Mouse (Mus musculus): Measurements from ENCODE around the gene Mtf1. TPM values are rescaled to one million over a fixed set of nuclear protein-coding genes. Genes with fewer than 3 reads are reported as not detected.

Mtf1 gene
- polyA plus RNA-seq, 1 experiment from 2014 or later = 24.2 TPM

GRCm38 (mm10) chr4:124829671-124830070, 27.8 kb downstream of the Mtf1 start:
- H3K4me1 ChIP-seq (replicated peaks; ENCODE audit: control insufficient read depth, insufficient read depth, low read length) = no peaks in the 10 kb centered on the region
- no peak overlapping the region for H3K4me3 ChIP-seq (ENCODE audit: low read depth, low read length)
- DNase-seq (ENCODE audit: low spot score) (no peak), ATAC-seq (replicated peaks; ENCODE audit: low FRiP score) (no peak)
- no peaks in the 10 kb centered on the region for H3K9me3 ChIP-seq (ENCODE audit: control insufficient read depth, low read length)
- H3K36me3 ChIP-seq (ENCODE audit: control insufficient read depth, insufficient read depth, low read length) = peaks cover 18% of the 10 kb centered on the region
- no peak overlapping the region for H3K4me2 ChIP-seq
- no peaks in the 10 kb centered on the region for H3K27me3 ChIP-seq (replicated peaks; ENCODE audit: control insufficient read depth, insufficient read depth, low read length)
- H3K9ac ChIP-seq (ENCODE audit: low read depth, low read length) = no peak overlapping the region
- 70% methylated on average over 5 of the region's 5 CpGs for WGBS
- no peak overlapping the region for H3K27ac ChIP-seq (ENCODE audit: low read depth, low read length)

DNA sequence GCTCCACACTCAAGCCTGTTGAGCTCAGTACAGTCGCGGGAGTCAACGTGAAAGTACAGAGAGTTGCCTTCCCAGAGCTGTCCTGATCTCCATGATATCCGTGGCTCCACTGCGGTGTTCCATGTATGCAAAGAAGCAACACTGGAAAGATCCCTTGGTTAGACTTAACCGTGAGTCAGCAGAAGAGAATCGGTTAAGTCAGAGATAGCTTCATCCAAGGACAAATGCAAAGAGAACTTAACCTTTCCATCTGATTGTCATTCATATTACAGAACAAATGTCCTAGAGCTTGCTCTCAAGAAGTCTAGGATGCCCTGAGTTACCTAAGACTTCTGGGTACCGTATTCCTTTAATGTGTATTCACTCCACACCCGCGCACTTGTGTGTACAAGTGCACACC, 30.9 kb downstream of the Mtf1 start:
- H3K9ac ChIP-seq (ENCODE audit: low read depth, low read length) = no peak overlapping the region
- peaks cover 9% of the 10 kb centered on the region; the same call in 1 of the 2 replicates for H3K36me3 ChIP-seq (ENCODE audit: control insufficient read depth, insufficient read depth, low read length)
- ATAC-seq (replicated peaks; ENCODE audit: low FRiP score) = no peak
- DNase-seq (ENCODE audit: low spot score) = no peak
- H3K27ac ChIP-seq (ENCODE audit: low read depth, low read length) = no peak overlapping the region
- no peaks in the 10 kb centered on the region for H3K27me3 ChIP-seq (replicated peaks; ENCODE audit: control insufficient read depth, insufficient read depth, low read length)
- no peaks in the 10 kb centered on the region for H3K9me3 ChIP-seq (ENCODE audit: control insufficient read depth, low read length)
- no peaks in the 10 kb centered on the region for H3K4me1 ChIP-seq (replicated peaks; ENCODE audit: control insufficient read depth, insufficient read depth, low read length)
- WGBS = 93% methylated on average over 10 of the region's 10 CpGs
- no peak overlapping the region for H3K4me2 ChIP-seq
- H3K4me3 ChIP-seq (ENCODE audit: low read depth, low read length) = no peak overlapping the region

- H3K4me3 ChIP-seq (ENCODE audit: low read depth, low read length) = no peak overlapping the region
- H3K36me3 ChIP-seq (ENCODE audit: control insufficient read depth, insufficient read depth, low read length) = peaks cover 34% of the 10 kb centered on the region
- WGBS = 84% methylated on average over 14 of the region's 14 CpGs
- H3K4me1 ChIP-seq (replicated peaks; ENCODE audit: control insufficient read depth, insufficient read depth, low read length) = no peaks in the 10 kb centered on the region
- DNase-seq (ENCODE audit: low spot score) = no peak
- H3K27ac ChIP-seq (ENCODE audit: low read depth, low read length) = no peak overlapping the region
- H3K27me3 ChIP-seq (replicated peaks; ENCODE audit: control insufficient read depth, insufficient read depth, low read length) = no peaks in the 10 kb centered on the region
- no peak overlapping the region for H3K4me2 ChIP-seq
- H3K9me3 ChIP-seq (ENCODE audit: control insufficient read depth, low read length) = no peaks in the 10 kb centered on the region
- H3K9ac ChIP-seq (ENCODE audit: low read depth, low read length) = no peak overlapping the region
- no peak for ATAC-seq (replicated peaks; ENCODE audit: low FRiP score)
Observed at GRCm38 (mm10) chr4:124838035-124838700, 36.3 kb downstream of the Mtf1 start.

GRCm38 (mm10) chr4:124840998-124841397, 39.1 kb downstream of the Mtf1 start:
- Histone ChIP-seq H3K4me2 (no peak overlapping the region), H3K36me3 (ENCODE audit: control insufficient read depth, insufficient read depth, low read length) (peaks cover 37% of the 10 kb centered on the region), H3K27ac (ENCODE audit: low read depth, low read length) (no peak overlapping the region), H3K27me3 (replicated peaks; ENCODE audit: control insufficient read depth, insufficient read depth, low read length) (no peaks in the 10 kb centered on the region), H3K9ac (ENCODE audit: low read depth, low read length) (no peak overlapping the region), H3K4me1 (replicated peaks; ENCODE audit: control insufficient read depth, insufficient read depth, low read length) (no peaks in the 10 kb centered on the region), H3K4me3 (ENCODE audit: low read depth, low read length) (no peak overlapping the region), H3K9me3 (ENCODE audit: control insufficient read depth, low read length) (no peaks in the 10 kb centered on the region)
- no peak for DNase-seq (ENCODE audit: low spot score)
- no peak for ATAC-seq (replicated peaks; ENCODE audit: low FRiP score)
- 93% methylated on average over 1 of the region's 1 CpGs for WGBS

DNA sequence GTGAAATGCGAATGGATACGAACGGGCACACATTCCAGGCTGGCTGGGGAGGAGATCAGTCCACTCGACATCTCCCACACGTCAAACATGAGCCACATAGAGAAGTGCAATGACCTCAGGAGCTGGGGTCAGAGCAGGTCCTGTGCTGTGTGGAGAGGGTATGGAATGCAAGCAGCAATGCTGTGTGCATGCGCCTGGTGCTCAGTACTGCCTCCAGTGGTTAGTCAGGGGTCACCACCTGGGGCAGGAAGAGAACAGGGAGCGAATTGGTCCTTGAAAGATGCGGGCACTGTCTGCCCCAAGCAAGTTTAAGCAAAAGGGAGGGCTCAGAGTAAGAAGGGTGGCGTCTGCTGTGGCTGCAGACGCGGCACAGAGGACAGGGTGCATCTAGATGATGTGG, 41.6 kb downstream of the Mtf1 start:
- H3K27me3 ChIP-seq (replicated peaks; ENCODE audit: control insufficient read depth, insufficient read depth, low read length) = no peaks in the 10 kb centered on the region
- peaks cover 2% of the 10 kb centered on the region; the same call in 1 of the 2 replicates for H3K4me1 ChIP-seq (replicated peaks; ENCODE audit: control insufficient read depth, insufficient read depth, low read length)
- no peak overlapping the region for H3K4me3 ChIP-seq (ENCODE audit: low read depth, low read length)
- no peak overlapping the region for H3K27ac ChIP-seq (ENCODE audit: low read depth, low read length)
- no peak overlapping the region for H3K4me2 ChIP-seq
- peaks cover 32% of the 10 kb centered on the region for H3K36me3 ChIP-seq (ENCODE audit: control insufficient read depth, insufficient read depth, low read length)
- DNase-seq (ENCODE audit: low spot score) = no peak
- WGBS = 66% methylated on average over 11 of the region's 11 CpGs
- peak; percentile 50; the same call in 1 of the 2 replicates for ATAC-seq (replicated peaks; ENCODE audit: low FRiP score)
- H3K9me3 ChIP-seq (ENCODE audit: control insufficient read depth, low read length) = no peaks in the 10 kb centered on the region
- no peak overlapping the region for H3K9ac ChIP-seq (ENCODE audit: low read depth, low read length)

GRCm38 (mm10) chr4:124847573-124847972, 45.7 kb downstream of the Mtf1 start:
- H3K4me3 ChIP-seq (ENCODE audit: low read depth, low read length) = no peak overlapping the region
- no peak overlapping the region for H3K9ac ChIP-seq (ENCODE audit: low read depth, low read length)
- H3K36me3 ChIP-seq (ENCODE audit: control insufficient read depth, insufficient read depth, low read length) = peaks cover 10% of the 10 kb centered on the region
- no peak overlapping the region for H3K4me2 ChIP-seq
- ATAC-seq (replicated peaks; ENCODE audit: low FRiP score) (peak; percentile 56), DNase-seq (ENCODE audit: low spot score) (peak; percentile 83)
- H3K4me1 ChIP-seq (replicated peaks; ENCODE audit: control insufficient read depth, insufficient read depth, low read length) = peaks cover 13% of the 10 kb centered on the region
- 12% methylated on average over 8 of the region's 8 CpGs for WGBS
- no peaks in the 10 kb centered on the region for H3K27me3 ChIP-seq (replicated peaks; ENCODE audit: control insufficient read depth, insufficient read depth, low read length)
- no peaks in the 10 kb centered on the region for H3K9me3 ChIP-seq (ENCODE audit: control insufficient read depth, low read length)
- H3K27ac ChIP-seq (ENCODE audit: low read depth, low read length) = no peak overlapping the region

DNA sequence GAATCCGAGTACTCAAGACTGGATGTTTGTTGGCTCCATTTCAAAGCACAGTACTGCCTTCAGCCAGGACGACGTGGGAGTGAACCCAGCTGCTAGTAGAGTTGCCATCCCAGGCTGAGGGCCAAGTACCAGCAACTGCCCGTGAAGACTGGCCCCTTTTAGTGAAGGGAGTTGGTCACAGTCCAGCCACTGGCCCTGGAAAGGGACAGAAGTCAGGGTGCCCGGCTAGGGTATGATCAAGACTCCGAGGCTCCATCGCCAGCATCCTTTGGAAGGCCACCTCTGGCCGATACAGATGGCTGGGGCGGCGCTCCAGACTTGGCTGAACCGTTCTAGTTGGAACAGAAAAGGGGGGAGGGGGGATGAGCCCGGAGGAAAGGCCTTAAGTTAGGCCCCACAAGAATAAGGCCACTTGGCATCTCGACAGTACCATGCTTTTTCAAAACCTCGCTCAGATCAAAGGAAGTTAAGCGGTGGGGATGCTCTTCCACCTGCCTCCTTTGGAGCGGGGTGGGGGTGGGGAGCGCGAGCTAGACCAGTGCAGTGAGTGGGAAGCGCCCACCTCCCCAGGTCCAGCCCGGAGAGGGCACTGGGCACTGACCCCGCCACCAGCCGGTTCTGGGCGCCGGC, 47.8 kb downstream of the Mtf1 start:
- 7% methylated on average over 24 of the region's 24 CpGs for WGBS

DNA sequence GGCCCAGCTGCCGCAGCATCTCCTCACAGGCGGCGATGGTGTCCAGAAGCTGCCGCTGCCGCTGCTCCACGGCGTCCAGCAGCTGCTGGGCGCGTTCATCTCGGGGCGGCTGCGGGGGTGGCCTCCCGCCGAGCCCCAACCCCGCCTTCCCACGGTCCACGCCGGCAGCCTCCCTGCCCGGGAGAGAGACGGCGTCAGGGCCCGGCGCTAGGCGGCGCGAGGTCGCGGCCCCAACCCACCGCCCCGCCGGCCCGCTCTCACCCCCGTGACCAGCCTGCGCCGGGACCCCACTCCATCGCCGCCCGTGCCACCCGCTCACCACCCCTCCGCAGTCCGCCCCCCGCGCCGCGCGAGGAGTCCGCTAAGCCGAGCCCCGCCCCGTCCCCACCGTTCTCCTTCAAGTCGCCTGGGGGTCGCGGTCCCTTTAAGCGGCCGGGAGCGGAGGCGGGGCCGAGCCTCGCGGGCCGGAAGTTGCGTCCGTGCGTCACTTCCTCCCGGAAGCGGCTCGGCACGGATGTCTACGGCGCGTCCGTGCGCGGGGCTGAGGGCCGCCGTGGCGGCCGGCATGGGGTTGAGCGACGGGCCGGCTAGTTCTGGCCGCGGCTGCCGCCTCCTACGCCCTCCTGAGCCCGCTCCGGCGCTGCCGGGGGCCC, 48.5 kb downstream of the Mtf1 start, which contains the start of gene Yrdc:
Gene Yrdc, plus strand, starts transcription at position 419 of the 653 bp plus-strand sequence.
- Histone ChIP-seq H3K36me3 (ENCODE audit: control insufficient read depth, insufficient read depth, low read length) (peaks cover 20% of the 10 kb centered on the region), H3K4me1 (replicated peaks; ENCODE audit: control insufficient read depth, insufficient read depth, low read length) (peaks cover 13% of the 10 kb centered on the region), H3K4me3 (ENCODE audit: low read depth, low read length) (peak within 1 kb of the TSS; percentile 90), H3K27ac (ENCODE audit: low read depth, low read length) (peak within 1 kb of the TSS; percentile 83), H3K9me3 (ENCODE audit: control insufficient read depth, low read length) (no peaks in the 10 kb centered on the region), H3K9ac (ENCODE audit: low read depth, low read length) (peak within 1 kb of the TSS; percentile 95), H3K4me2 (peak within 1 kb of the TSS; percentile 97), H3K27me3 (replicated peaks; ENCODE audit: control insufficient read depth, insufficient read depth, low read length) (no peaks in the 10 kb centered on the region)
- ATAC-seq (replicated peaks; ENCODE audit: low FRiP score) (peak; percentile 90), DNase-seq (ENCODE audit: low spot score) (peak; percentile 95)
- under 1% methylated on average over 90 of the region's 90 CpGs for WGBS

More for the DNA sequence above, 47.8 kb downstream of the Mtf1 start:
- DNase-seq (ENCODE audit: low spot score) (peak; percentile 39), ATAC-seq (replicated peaks; ENCODE audit: low FRiP score) (no peak)
- Histone ChIP-seq H3K36me3 (ENCODE audit: control insufficient read depth, insufficient read depth, low read length) (peaks cover 19% of the 10 kb centered on the region), H3K27me3 (replicated peaks; ENCODE audit: control insufficient read depth, insufficient read depth, low read length) (no peaks in the 10 kb centered on the region), H3K9me3 (ENCODE audit: control insufficient read depth, low read length) (no peaks in the 10 kb centered on the region), H3K4me3 (ENCODE audit: low read depth, low read length) (peak overlapping the region; percentile 90), H3K9ac (ENCODE audit: low read depth, low read length) (peak overlapping the region; percentile 95), H3K4me1 (replicated peaks; ENCODE audit: control insufficient read depth, insufficient read depth, low read length) (peaks cover 13% of the 10 kb centered on the region), H3K4me2 (peak overlapping the region; percentile 97), H3K27ac (ENCODE audit: low read depth, low read length) (peak overlapping the region; percentile 83)
